Mouse (Mus musculus): ENCODE data around the gene Zmiz1. TPM values are rescaled to one million over a fixed set of nuclear protein-coding genes. Genes with fewer than 3 reads are reported as not detected.

Zmiz1 gene
- polyA plus RNA-seq (2017; shearing (Covaris generic)), result 10 to 100 TPM; 37.9 to 49.5 TPM

DNA sequence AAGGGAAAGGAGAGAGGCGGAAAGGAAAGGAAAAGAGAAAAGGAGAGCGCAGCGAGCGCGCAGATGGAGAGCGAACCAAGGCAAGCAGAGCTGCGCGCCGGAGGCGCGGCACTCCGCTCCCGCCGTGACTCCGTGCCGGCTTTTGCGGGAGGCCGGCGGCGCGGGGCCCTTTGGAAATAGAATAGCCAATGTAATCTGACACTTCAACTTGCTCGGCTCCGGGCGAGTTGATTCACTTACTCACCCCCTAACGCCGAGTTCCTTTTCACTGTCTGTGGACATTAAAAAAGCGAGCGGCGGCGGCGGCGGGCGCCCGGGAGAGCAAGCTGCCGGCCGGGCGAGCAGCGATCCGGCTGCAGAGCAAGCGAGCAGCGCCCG is at the start of gene Zmiz1:
Gene Zmiz1 (plus strand): TSS at position 170 of the 378 bp plus-strand sequence.

DNA sequence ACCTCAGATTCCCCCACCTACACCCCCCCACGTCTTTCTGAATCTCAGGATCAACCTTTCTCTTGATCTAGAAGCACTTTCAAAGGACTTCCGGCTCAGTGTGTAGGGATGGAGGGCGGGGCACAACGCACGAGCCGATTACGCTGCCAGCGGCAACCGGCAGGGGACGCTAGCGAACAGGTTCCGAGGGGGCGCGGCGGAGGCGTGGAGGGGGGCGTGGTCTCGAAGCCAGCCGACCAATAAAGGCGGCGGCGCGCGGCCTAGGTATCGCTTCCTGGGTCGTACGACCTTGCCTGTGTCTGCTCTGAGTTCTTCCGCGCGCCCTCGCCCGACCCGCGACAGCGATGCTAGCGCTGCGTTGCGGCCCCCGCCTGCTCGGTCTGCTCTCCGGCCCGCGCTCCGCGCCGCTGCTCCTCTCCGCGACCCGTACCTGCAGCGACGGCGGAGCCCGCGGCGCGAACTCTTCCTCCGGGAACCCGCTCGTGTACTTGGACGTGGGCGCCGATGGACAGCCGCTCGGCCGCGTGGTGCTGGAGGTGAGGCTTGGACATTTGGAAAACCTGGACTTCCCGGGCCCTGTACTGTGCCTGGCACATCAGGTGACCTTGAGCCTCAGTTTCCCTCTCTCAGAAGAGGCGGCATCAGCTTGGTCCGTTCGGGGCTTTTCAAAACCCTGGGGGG is 235.0 kb downstream of the Zmiz1 start, which contains the start of gene Ppif:
Gene Ppif (plus strand): TSS at position 267 of the 681 bp plus-strand sequence.

Other genes with a start within 250 kb of the Zmiz1 start
- gene Ppif, start 235.0 kb downstream of the Zmiz1 start, polyA plus RNA-seq (2017; shearing (Covaris generic)), result 10 to 100 TPM; 45.2 to 49.7 TPM